Mouse (Mus musculus) lung, postnatal 0 days (tissue): ENCODE results near the gene Depdc5.
A peak's percentile ranks its signal among the peaks of the same experiment; 100 is the strongest.

Experiments used
- CTCF ChIP-seq: IDR thresholded peaks from 2 replicates; pipeline ENCODE4 v1.5.1; 2016; ENCODE audit warnings: antibody characterized with exemption, mild to moderate bottlenecking
- EP300 ChIP-seq: IDR thresholded peaks from 2 replicates; pipeline ENCODE4 v1.6.1; 2016; ENCODE audit warnings: antibody characterized with exemption, mild to moderate bottlenecking, control low read depth

GRCm38 (mm10) chr5:33039510-33039911, 176.0 kb downstream of the Depdc5 start:
- TF ChIP-seq CTCF (peak; percentile 77), EP300 (no peak)
